16 mouse cellular contexts compared by ENCODE assay signal in the genomic region with DNA sequence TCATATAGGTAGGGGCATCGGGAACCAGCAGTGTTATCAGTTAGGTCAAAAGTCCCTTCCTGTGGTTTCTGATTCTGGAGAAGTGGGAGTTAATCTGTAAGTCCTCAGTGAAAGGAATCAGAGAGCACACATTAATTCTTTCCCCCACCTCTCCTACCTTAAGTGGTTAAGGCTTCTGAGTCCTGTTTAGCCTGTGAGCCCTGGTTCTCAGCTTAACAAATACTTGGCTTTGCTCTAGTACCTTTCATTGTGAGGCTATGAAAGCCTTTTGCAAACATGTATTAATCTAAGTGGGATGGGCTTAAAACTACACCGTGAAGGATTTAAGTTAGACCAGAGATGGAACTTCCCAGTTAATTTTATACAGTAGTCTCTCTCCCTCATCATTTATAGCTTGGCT.
"Had no signal": no experiment of that assay in that cellular context is flagged by ENCODE, and none has a peak within 500 bp of the region (broad histone marks: within the 10 kb centered on the region; RNA-seq: fewer than 3 reads in every experiment).

No protein-coding gene starts in this region.

- H3K9ac ChIP-seq: neural tube, embryonic 13.5 days; neural tube, embryonic 15.5 days; stomach, embryonic 15.5 days had no signal

- H3K9me3 ChIP-seq: neural tube, embryonic 13.5 days; neural tube, embryonic 15.5 days; stomach, embryonic 15.5 days had no signal

- H3K4me2 ChIP-seq: neural tube, embryonic 13.5 days; neural tube, embryonic 15.5 days; stomach, embryonic 15.5 days had no signal

- DNase-seq: retina, postnatal 1 day; right cerebral cortex, adult 18-20 months; right cerebral cortex, postnatal 14 days; right cerebral cortex, postnatal 25 days; right cerebral cortex, postnatal 4 days; spleen, adult 18-20 months; thymus, adult 18-20 months; thymus, adult 2 months; thymus, postnatal 14 days; thymus, postnatal 25 days; thymus, postnatal 36 days; thymus, postnatal 4 days had no signal

- H3K4me3 ChIP-seq: neural tube, embryonic 13.5 days; neural tube, embryonic 15.5 days; stomach, embryonic 15.5 days had no signal

- H3K27ac ChIP-seq: neural tube, embryonic 13.5 days; neural tube, embryonic 15.5 days; stomach, embryonic 15.5 days; stomach, postnatal 0 days had no signal

- H3K27me3 ChIP-seq: neural tube, embryonic 15.5 days; stomach, embryonic 15.5 days had no signal
